12 mouse cellular contexts compared by ENCODE assay signal in genomic region chr6:17595712-17596462, GRCm38 (mm10). TPM values are rescaled to one million over a fixed set of nuclear protein-coding genes. Genes with fewer than 3 reads are reported as not detected.
DNase-seq lines count a peak whose midpoint lies in the region; ATAC-seq and TF ChIP-seq lines count a peak whose summit lies in the region.
"Had no signal": no experiment of that assay in that cellular context is flagged by ENCODE, and none has a peak within 500 bp of the region (broad histone marks: within the 10 kb centered on the region; RNA-seq: fewer than 3 reads in every experiment).

No protein-coding gene starts in this region.

- no peaks in the 10 kb centered on the region for H3K79me2 ChIP-seq in MEL (ENCODE audit: control insufficient read depth, insufficient read depth, low read length, poor library complexity)

- WGBS in heart, embryonic 11.5 days (ENCODE audit: insufficient replicate concordance), result 83% methylated on average over 11 of the region's 11 CpGs
- 58% methylated on average over 11 of the region's 11 CpGs for WGBS in lung, embryonic 14.5 days

- no peak for TF ChIP-seq POLR2A in MEL (IDR thresholded peaks at IDR 0.05; ENCODE audit: control insufficient read depth in 1 of 2, insufficient read depth in 1 of 2, low read depth in 1 of 2, low read length in 2 of 2, poor library complexity in 1 of 2)

- no peak overlapping the region for H3K4me2 ChIP-seq in heart, embryonic 11.5 days
- H3K4me2 ChIP-seq in lung, embryonic 14.5 days, result no peak overlapping the region
- H3K4me2 ChIP-seq: forebrain, embryonic 13.5 days; liver, embryonic 15.5 days had no signal

- H3K4me1 ChIP-seq in heart, embryonic 11.5 days (ENCODE audit: control insufficient read depth, insufficient read depth, low read length), result no peaks in the 10 kb centered on the region
- no peaks in the 10 kb centered on the region; a peak in 1 of 4 replicates for H3K4me1 ChIP-seq in MEL (ENCODE audit: control insufficient read depth in 1 of 2, insufficient read depth in 2 of 2, low read length in 2 of 2)
- H3K4me1 ChIP-seq in lung, embryonic 14.5 days (ENCODE audit: insufficient read depth), result no peaks in the 10 kb centered on the region
- H3K4me1 ChIP-seq: forebrain, embryonic 13.5 days; liver, embryonic 15.5 days had no signal

- no peaks in the 10 kb centered on the region; the same call in 1 of the 2 replicates for H3K9me3 ChIP-seq in heart, embryonic 11.5 days (replicated peaks; ENCODE audit: control insufficient read depth, low read length)
- H3K9me3 ChIP-seq in MEL (replicated peaks; ENCODE audit: insufficient read depth, low read length), result no peaks in the 10 kb centered on the region
- peaks cover 3% of the 10 kb centered on the region; the same call in 1 of the 2 replicates for H3K9me3 ChIP-seq in lung, embryonic 14.5 days (ENCODE audit: low read depth, low read length)
- H3K9me3 ChIP-seq: liver, embryonic 15.5 days had no signal

- H3K9ac ChIP-seq in heart, embryonic 11.5 days (ENCODE audit: low read depth, low read length), result no peak overlapping the region
- no peak overlapping the region for H3K9ac ChIP-seq in MEL (ENCODE audit: control insufficient read depth, low read depth, low read length, poor library complexity, severe bottlenecking)
- no peak overlapping the region for H3K9ac ChIP-seq in lung, embryonic 14.5 days
- H3K9ac ChIP-seq: forebrain, embryonic 13.5 days; liver, embryonic 15.5 days had no signal

- no peak for TF ChIP-seq RAD21 in MEL (IDR thresholded peaks at IDR 0.05; ENCODE audit: low read depth, low read length)

- H3K27me3 ChIP-seq in heart, embryonic 11.5 days (ENCODE audit: control insufficient read depth, insufficient read depth, low read length), result no peaks in the 10 kb centered on the region
- H3K27me3 ChIP-seq in MEL (ENCODE audit: control insufficient read depth in 1 of 2, insufficient read depth in 2 of 2, low read length in 2 of 2), result peaks cover 4 to 6% of the 10 kb centered on the region in 2 experiments; a peak in 3 of 4 replicates
- no peaks in the 10 kb centered on the region for H3K27me3 ChIP-seq in lung, embryonic 14.5 days (ENCODE audit: insufficient read depth, low read length)
- H3K27me3 ChIP-seq: forebrain, embryonic 13.5 days; liver, embryonic 15.5 days had no signal

- peak; percentile 37 for DNase-seq in heart, postnatal 4 days
- peak; percentile 9 for DNase-seq in MEL (ENCODE audit: low read depth, low spot score)
- peak; percentile 25 for DNase-seq in gastrocnemius, postnatal 14 days
- peak; percentile 68 for DNase-seq in lung, embryonic 14.5 days
- no peak for DNase-seq in Muller cell, postnatal 12 days (ENCODE audit: inconsistent ontology term)
- DNase-seq in T-cell, adult 2 months (ENCODE audit: low spot score), result no peak
- no peak for DNase-seq in ovary, postnatal 10 days (ENCODE audit: low spot score)
- DNase-seq: thymus, postnatal 36 days had no signal

- no peak overlapping the region for H3K27ac ChIP-seq in heart, embryonic 11.5 days (ENCODE audit: low read depth, low read length)
- H3K27ac ChIP-seq in MEL (ENCODE audit: control insufficient read depth, low read depth, low read length), result no peak overlapping the region
- H3K27ac ChIP-seq in lung, embryonic 14.5 days (ENCODE audit: low read depth), result no peak overlapping the region
- H3K27ac ChIP-seq: forebrain, embryonic 13.5 days; liver, embryonic 15.5 days had no signal

- intact Hi-C loops in gastrocnemius, postnatal 14 days (cut with DNase I; ENCODE audit: low total_unique reads), result no loop called here

- no peak for TF ChIP-seq CTCF in MEL (IDR thresholded peaks at IDR 0.05 in 2 of 3, conservative IDR thresholded peaks at IDR 0.05 in 1 of 3; ENCODE audit: control insufficient read depth in 1 of 3, insufficient read depth in 1 of 3, low read depth in 2 of 3, low read length in 3 of 3, poor library complexity in 1 of 3, severe bottlenecking in 1 of 3)
- no peak for TF ChIP-seq CTCF in lung, embryonic 14.5 days (IDR thresholded peaks at IDR 0.05; ENCODE audit: low read depth)

- no peak overlapping the region for H3K4me3 ChIP-seq in heart, embryonic 11.5 days (ENCODE audit: low read depth, low read length)
- H3K4me3 ChIP-seq in MEL (ENCODE audit: control insufficient read depth in 1 of 2, insufficient read depth in 1 of 2, low read depth in 2 of 2, low read length in 2 of 2), result no peak overlapping the region
- no peak overlapping the region for H3K4me3 ChIP-seq in lung, embryonic 14.5 days (ENCODE audit: low read depth, low read length)
- H3K4me3 ChIP-seq: forebrain, embryonic 13.5 days; liver, embryonic 15.5 days; myocyte had no signal

- H3K36me3 ChIP-seq in heart, embryonic 11.5 days (ENCODE audit: control insufficient read depth, insufficient read depth, low read length), result no peaks in the 10 kb centered on the region
- no peaks in the 10 kb centered on the region for H3K36me3 ChIP-seq in MEL (ENCODE audit: control insufficient read depth in 1 of 2, insufficient read depth in 2 of 2, low read length in 2 of 2)
- no peaks in the 10 kb centered on the region for H3K36me3 ChIP-seq in lung, embryonic 14.5 days (ENCODE audit: insufficient read depth)
- H3K36me3 ChIP-seq: liver, embryonic 15.5 days had no signal

- no peak for ATAC-seq in heart, embryonic 11.5 days (replicated peaks; ENCODE audit: insufficient number of reproducible peaks, low FRiP score, low TSS enrichment)
- no peak for ATAC-seq in lung, embryonic 14.5 days (ENCODE audit: insufficient read depth)
- ATAC-seq: forebrain, embryonic 13.5 days had no signal

- TF ChIP-seq EP300 in MEL (IDR thresholded peaks at IDR 0.05; ENCODE audit: low read depth in 1 of 2, low read length in 2 of 2), result no peak

TF ChIP-seq in MEL, 35 proteins besides CTCF, POLR2A, EP300 and RAD21:
- TF ChIP-seq USF2 (IDR thresholded peaks at IDR 0.05; ENCODE audit: borderline replicate concordance in 1 of 2, insufficient read depth in 1 of 2, low read depth in 1 of 2, low read length in 2 of 2) (no peak), ZNF384 (IDR thresholded peaks at IDR 0.05; ENCODE audit: low read depth, low read length) (no peak), ZC3H11A (IDR thresholded peaks at IDR 0.05; ENCODE audit: low read depth, low read length) (no peak), KAT2A (conservative IDR thresholded peaks at IDR 0.05; ENCODE audit: low read depth, low read length) (no peak), POLR2AphosphoS2 (IDR thresholded peaks at IDR 0.05; ENCODE audit: low read length) (no peak), MEF2A (IDR thresholded peaks at IDR 0.05; ENCODE audit: extremely low read depth, insufficient replicate concordance, low read depth, low read length, poor library complexity, severe bottlenecking) (no peak), MXI1 (IDR thresholded peaks at IDR 0.05; ENCODE audit: low read depth, low read length) (no peak), MAX (IDR thresholded peaks at IDR 0.05; ENCODE audit: low read length) (no peak), JUND (IDR thresholded peaks at IDR 0.05; ENCODE audit: low read depth, low read length) (no peak), ETS1 (IDR thresholded peaks at IDR 0.05; ENCODE audit: low read depth, low read length) (no peak), USF1 (IDR thresholded peaks at IDR 0.05; ENCODE audit: low read depth, low read length) (no peak), HCFC1 (IDR thresholded peaks at IDR 0.05; ENCODE audit: low read depth, low read length) (no peak), CHD1 (IDR thresholded peaks at IDR 0.05; ENCODE audit: low read depth, low read length) (no peak), MYB (IDR thresholded peaks at IDR 0.05; ENCODE audit: low read depth, low read length) (no peak), ZKSCAN1 (IDR thresholded peaks at IDR 0.05; ENCODE audit: low read depth, low read length) (no peak), TAL1 (IDR thresholded peaks at IDR 0.05; ENCODE audit: low read length) (no peak), ELF1 (IDR thresholded peaks at IDR 0.05; ENCODE audit: low read depth, low read length) (no peak), E2F4 (IDR thresholded peaks at IDR 0.05; ENCODE audit: borderline replicate concordance, low read depth, low read length) (no peak)

RNA-seq across cellular contexts. Expression of gene Capza2, which starts 40.1 kb away (rescaled TPM):
- total RNA-seq in heart, postnatal 4 days (2021), result 100 to 1,000 TPM; 159 to 165 TPM
- polyA plus RNA-seq in heart, embryonic 11.5 days (2014; fragmentation: Nextera tagmentation; extraction: Ambion mirVana), result 212 and 236 TPM in 2 replicates
- total RNA-seq in MEL (2012; rRNA removed), result 67.8 and 69.5 TPM in 2 replicates
- 100 to 1,000 TPM in 1 of 2 experiments, 10 to 100 TPM in 1; 84.7 to 251 TPM for polyA plus RNA-seq in MEL (2012; ENCODE audit: insufficient read depth in 1 of 2, insufficient read length in 2 of 2, low read depth in 1 of 2, low replicate concordance in 2 of 2, missing spikeins in 1 of 2)
- total RNA-seq in gastrocnemius, postnatal 14 days (2021), result 100 to 1,000 TPM; 314 to 329 TPM
- polyA plus RNA-seq in lung, embryonic 14.5 days (2014; fragmentation: Nextera tagmentation; extraction: Ambion mirVana), result 247 and 255 TPM in 2 replicates

Comparison
In these comparisons a context has a peak if more than half of its experiments do, and no peak if none do; other contexts are left out.
1. DNase-seq: peak in heart, postnatal 4 days (single experiment), MEL (single experiment), gastrocnemius, postnatal 14 days (single experiment) and lung, embryonic 14.5 days (single experiment); none in Muller cell, postnatal 12 days (single experiment), T-cell, adult 2 months (single experiment) and ovary, postnatal 10 days (single experiment).